Mouse (Mus musculus) hindbrain, embryonic 15.5 days (tissue): ENCODE data around the gene Gm20388. TPM values are rescaled to one million over a fixed set of nuclear protein-coding genes. Genes with fewer than 3 reads are reported as not detected.
"Not testable (repeated sequence)": the region's sequence is repeated elsewhere in the genome, so short reads cannot be mapped to it uniquely, and the experiment has no call there.

Source experiments
- ATAC-seq: fragments of 200-750 bp; cut with Nextera tagmentation; 2 replicates; pipeline ENCODE4 v1.8.0; 2017; ENCODE audit warnings: low read depth, moderate number of reproducible peaks, moderate TSS enrichment; ENCODE audit not compliant: low FRiP score
- H3K27ac ChIP-seq: fragments of 300-500 bp; sonication (generic); replicated peaks from 2 replicates; pipeline ENCODE4 v1.5.1; 2015; ENCODE audit warnings: mild to moderate bottlenecking, inconsistent platforms
- H3K27me3 ChIP-seq: fragments of 300-500 bp; sonication (generic); 2 replicates; pipeline ENCODE4 v1.6.1; 2015; ENCODE audit warnings: control low read depth, inconsistent platforms
- H3K36me3 ChIP-seq: fragments of 300-500 bp; sonication (generic); 2 replicates; pipeline ENCODE4 v1.6.1; 2015; ENCODE audit warnings: control low read depth, inconsistent platforms
- H3K4me1 ChIP-seq: fragments of 300-500 bp; sonication (generic); replicated peaks from 2 replicates; pipeline ENCODE4 v1.6.1; 2015; ENCODE audit warnings: control low read depth, inconsistent platforms
- H3K4me2 ChIP-seq: fragments of 300-500 bp; sonication (generic); 2 replicates; pipeline ENCODE4 v1.6.1; 2015; ENCODE audit warnings: moderate library complexity, mild to moderate bottlenecking, inconsistent platforms
- H3K4me3 ChIP-seq: fragments of 300-500 bp; sonication (generic); 2 replicates; pipeline ENCODE4 v1.5.1; 2015; ENCODE audit warnings: mild to moderate bottlenecking, inconsistent platforms
- H3K9ac ChIP-seq: fragments of 300-500 bp; sonication (generic); 2 replicates; pipeline ENCODE4 v1.6.1; 2015; ENCODE audit warnings: inconsistent platforms
- H3K9me3 ChIP-seq: fragments of 300-500 bp; sonication (generic); 2 replicates; pipeline ENCODE4 v1.6.1; 2016; ENCODE audit warnings: control low read depth, inconsistent platforms
- WGBS: fragments of 180-500 bp; shearing (Covaris S2); methylation state at CpG from one replicate; pipeline ENCODE4 v1.1.7; 2015; 5-methylcytosine and 5-hydroxymethylcytosine counted together
- polyA plus RNA-seq: library from polyadenylated mRNA; unstranded; fragments of >200 nt; fragmentation: Nextera tagmentation; extraction: Ambion mirVana; gene quantifications from 2 replicates; pipeline ENCODE4 v1.2.1, GENCODE M21; 2015

Gm20388 gene
- polyA plus RNA-seq, 1 experiment from 2014 or later, result 5.4 TPM

GRCm38 (mm10) chr8:121134102-121134501, 1223.5 kb downstream of the Gm20388 start:
- no peaks in the 10 kb centered on the region; the same call in 1 of the 2 replicates for H3K4me1 ChIP-seq
- H3K9ac ChIP-seq, result no peak overlapping the region
- peaks cover 38% of the 10 kb centered on the region for H3K27me3 ChIP-seq
- H3K27ac ChIP-seq, result no peak overlapping the region
- H3K9me3 ChIP-seq, result no peaks in the 10 kb centered on the region
- H3K36me3 ChIP-seq, result no peaks in the 10 kb centered on the region
- no peak overlapping the region for H3K4me2 ChIP-seq
- 91% methylated on average over 10 of the region's 10 CpGs for WGBS
- ATAC-seq, result no peak
- no peak overlapping the region for H3K4me3 ChIP-seq

GRCm38 (mm10) chr8:121134512-121134911, 1223.9 kb downstream of the Gm20388 start:
- no peak for ATAC-seq
- no peaks in the 10 kb centered on the region for H3K9me3 ChIP-seq
- H3K4me3 ChIP-seq, result no peak overlapping the region
- H3K4me1 ChIP-seq, result no peaks in the 10 kb centered on the region
- 92% methylated on average over 11 of the region's 11 CpGs for WGBS
- H3K9ac ChIP-seq, result no peak overlapping the region
- no peaks in the 10 kb centered on the region for H3K36me3 ChIP-seq
- H3K4me2 ChIP-seq, result no peak overlapping the region
- no peak overlapping the region for H3K27ac ChIP-seq
- H3K27me3 ChIP-seq, result peaks cover 35% of the 10 kb centered on the region

- Histone ChIP-seq H3K4me3 (no peak overlapping the region), H3K9me3 (no peaks in the 10 kb centered on the region), H3K4me1 (no peaks in the 10 kb centered on the region), H3K4me2 (no peak overlapping the region), H3K27ac (no peak overlapping the region), H3K27me3 (peaks cover 14% of the 10 kb centered on the region; the same call in 1 of the 2 replicates), H3K9ac (no peak overlapping the region), H3K36me3 (no peaks in the 10 kb centered on the region)
- 97% methylated on average over 6 of the region's 6 CpGs for WGBS
- no peak for ATAC-seq
Observed at GRCm38 (mm10) chr8:121136856-121137255, 1226.2 kb downstream of the Gm20388 start.

DNA sequence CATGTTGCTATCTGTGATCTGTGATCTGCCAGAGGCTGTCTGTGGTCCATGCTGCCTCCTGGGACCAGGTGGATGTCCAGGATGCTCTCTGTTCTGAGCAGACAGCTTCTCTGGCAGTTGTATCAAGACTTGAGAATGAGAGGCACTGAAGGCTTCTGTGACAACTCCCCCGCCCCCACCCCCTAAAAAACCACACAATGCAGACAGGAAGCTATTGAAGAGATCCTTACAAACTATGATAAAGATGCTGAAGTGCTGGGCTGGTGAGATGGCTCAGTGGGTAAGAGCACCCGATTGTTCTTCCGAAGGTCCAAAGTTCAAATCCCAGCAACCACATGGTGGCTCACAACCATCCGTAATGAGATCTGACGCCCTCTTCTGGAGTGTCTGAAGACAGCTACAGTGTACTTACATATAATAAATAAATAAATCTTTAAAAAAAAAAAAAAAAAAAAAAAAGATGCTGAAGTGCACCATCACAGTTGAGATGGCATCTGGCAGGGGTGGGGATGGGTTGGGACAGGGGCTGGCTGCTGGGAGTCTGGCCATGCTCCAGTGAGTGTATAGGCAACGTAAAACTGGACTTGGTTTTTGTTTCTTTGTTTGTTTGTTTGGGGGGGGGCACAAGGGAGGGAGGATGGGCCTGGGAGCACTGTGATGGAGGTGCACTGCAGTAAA, 1235.0 kb downstream of the Gm20388 start:
- H3K27me3 ChIP-seq, H3K9me3 ChIP-seq, H3K4me2 ChIP-seq, H3K4me1 ChIP-seq, H3K36me3 ChIP-seq, H3K27ac ChIP-seq, ATAC-seq, H3K4me3 ChIP-seq, H3K9ac ChIP-seq: not testable (repeated sequence)
- WGBS, result 78% methylated on average over 6 of the region's 6 CpGs

DNA sequence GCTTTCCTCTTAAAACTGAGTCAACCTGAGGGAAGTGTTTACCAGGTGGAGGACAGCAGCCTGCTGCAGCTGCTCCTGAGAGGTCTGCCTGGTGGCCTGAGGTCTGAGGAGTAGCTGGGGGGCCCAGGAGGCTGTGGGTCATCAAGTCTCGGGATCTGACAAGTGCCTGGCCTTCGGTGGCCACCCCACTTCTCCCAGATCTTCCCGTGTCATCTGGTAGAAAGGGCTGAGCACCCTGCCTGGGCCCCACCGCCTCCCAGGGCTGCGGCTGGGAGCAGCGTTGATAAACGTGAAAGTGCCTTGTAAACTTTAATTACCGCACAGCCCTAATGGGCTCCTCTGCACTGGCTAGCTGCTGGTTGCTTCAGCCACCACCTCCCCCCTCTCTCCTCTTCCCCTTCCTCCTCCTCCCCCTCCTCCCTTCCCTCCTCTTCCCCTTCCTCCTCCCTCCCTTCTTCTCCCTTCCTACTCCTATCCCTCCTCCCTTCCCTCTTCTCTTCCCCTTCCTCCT, 1238.0 kb downstream of the Gm20388 start:
- Histone ChIP-seq H3K4me2 (no peak overlapping the region), H3K4me3 (no peak overlapping the region), H3K9ac (no peak overlapping the region), H3K4me1 (no peaks in the 10 kb centered on the region), H3K36me3 (no peaks in the 10 kb centered on the region), H3K27ac (no peak overlapping the region), H3K9me3 (no peaks in the 10 kb centered on the region), H3K27me3 (no peaks in the 10 kb centered on the region)
- 48% methylated on average over 8 of the region's 8 CpGs for WGBS
- no peak for ATAC-seq

GRCm38 (mm10) chr8:121152394-121152793, 1241.8 kb downstream of the Gm20388 start:
- Histone ChIP-seq H3K9ac (no peak overlapping the region), H3K4me3 (no peak overlapping the region), H3K36me3 (no peaks in the 10 kb centered on the region), H3K9me3 (no peaks in the 10 kb centered on the region), H3K27ac (no peak overlapping the region), H3K4me1 (no peaks in the 10 kb centered on the region), H3K4me2 (no peak overlapping the region), H3K27me3 (no peaks in the 10 kb centered on the region)
- ATAC-seq, result no peak
- 70% methylated on average over 12 of the region's 12 CpGs for WGBS

DNA sequence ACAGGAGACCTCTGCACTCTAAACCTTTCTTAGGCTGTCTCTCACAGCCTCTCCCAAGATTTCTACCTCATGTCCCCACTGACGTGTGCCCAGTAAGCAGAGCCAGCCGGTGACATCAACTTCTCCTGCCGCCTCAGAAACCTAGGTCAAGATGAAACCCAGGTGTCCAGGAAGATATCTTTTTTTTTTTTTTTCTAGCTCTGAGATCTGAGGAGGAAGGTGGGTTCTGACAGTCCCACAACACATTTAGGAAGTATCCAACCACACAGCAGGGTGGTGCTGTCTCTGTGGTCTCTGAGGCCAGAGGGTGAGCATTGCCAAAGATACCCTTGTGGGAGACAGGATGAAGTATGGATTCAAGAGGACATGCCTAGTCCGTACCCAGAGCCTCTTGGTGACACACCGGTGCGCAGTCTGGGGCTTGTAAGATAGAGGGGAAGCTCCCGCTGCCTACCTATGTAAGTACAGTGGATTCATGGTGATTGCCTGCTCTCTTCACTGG, 1246.4 kb downstream of the Gm20388 start:
- 92% methylated on average over 7 of the region's 7 CpGs for WGBS

DNA sequence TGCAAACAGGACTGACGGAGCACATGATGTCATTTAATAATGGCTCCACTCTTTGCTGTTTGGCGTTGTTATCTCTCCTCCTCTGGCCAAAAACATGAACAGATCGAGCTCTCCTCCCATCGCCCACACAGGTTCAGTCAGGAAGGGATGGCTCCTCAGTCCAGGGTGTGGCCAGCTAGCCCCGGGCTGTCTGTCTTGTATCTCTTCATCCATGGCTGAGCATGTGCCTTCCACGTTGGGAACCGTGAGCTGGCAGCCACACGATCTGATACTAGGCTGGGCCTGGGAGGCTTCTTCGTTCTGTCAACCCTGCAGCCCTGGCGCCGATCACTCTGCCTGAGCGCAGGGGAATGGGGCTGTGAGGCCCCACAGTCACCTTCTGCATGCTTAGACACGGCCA, 1248.2 kb downstream of the Gm20388 start:
- Histone ChIP-seq H3K9ac (no peak overlapping the region), H3K4me3 (no peak overlapping the region), H3K9me3 (no peaks in the 10 kb centered on the region), H3K36me3 (no peaks in the 10 kb centered on the region), H3K27me3 (no peaks in the 10 kb centered on the region), H3K27ac (no peak overlapping the region), H3K4me2 (no peak overlapping the region), H3K4me1 (no peaks in the 10 kb centered on the region)
- 82% methylated on average over 13 of the region's 13 CpGs for WGBS
- no peak for ATAC-seq

More for the DNA sequence above, 1246.4 kb downstream of the Gm20388 start:
- H3K27ac ChIP-seq, result no peak overlapping the region
- no peak overlapping the region for H3K9ac ChIP-seq
- H3K4me2 ChIP-seq, result no peak overlapping the region
- ATAC-seq, result no peak
- no peaks in the 10 kb centered on the region for H3K36me3 ChIP-seq
- H3K9me3 ChIP-seq, result no peaks in the 10 kb centered on the region
- H3K27me3 ChIP-seq, result no peaks in the 10 kb centered on the region
- H3K4me1 ChIP-seq, result no peaks in the 10 kb centered on the region
- H3K4me3 ChIP-seq, result no peak overlapping the region

DNA sequence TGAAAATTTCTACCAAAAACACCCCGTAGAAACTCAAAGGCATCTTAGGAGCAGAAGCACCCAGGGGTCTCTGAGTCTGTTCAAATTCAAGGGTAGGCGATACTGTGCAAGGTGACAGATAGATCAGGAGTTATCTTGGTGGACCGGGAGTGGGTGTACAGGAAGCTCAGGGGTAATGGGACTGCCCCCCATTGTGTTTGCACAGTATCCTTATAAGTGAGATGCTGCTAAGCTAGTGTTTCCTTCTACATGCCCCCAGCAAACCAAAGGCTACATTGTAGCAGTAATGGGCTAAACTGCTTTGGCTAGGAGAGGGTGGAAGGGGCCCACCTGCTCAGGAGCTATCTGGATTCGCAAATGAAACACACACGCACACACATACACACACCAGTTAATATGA, 1250.8 kb downstream of the Gm20388 start:
- no peaks in the 10 kb centered on the region for H3K27me3 ChIP-seq
- no peak overlapping the region for H3K4me3 ChIP-seq
- no peak overlapping the region for H3K27ac ChIP-seq
- no peak for ATAC-seq
- H3K36me3 ChIP-seq, result no peaks in the 10 kb centered on the region
- 93% methylated on average over 5 of the region's 5 CpGs for WGBS
- no peak overlapping the region for H3K4me2 ChIP-seq
- H3K9me3 ChIP-seq, result no peaks in the 10 kb centered on the region
- no peak overlapping the region for H3K9ac ChIP-seq
- 0 out of 2 replicates have a peak, but pooled peaks cover 4% of the 10 kb centered on the region for H3K4me1 ChIP-seq

DNA sequence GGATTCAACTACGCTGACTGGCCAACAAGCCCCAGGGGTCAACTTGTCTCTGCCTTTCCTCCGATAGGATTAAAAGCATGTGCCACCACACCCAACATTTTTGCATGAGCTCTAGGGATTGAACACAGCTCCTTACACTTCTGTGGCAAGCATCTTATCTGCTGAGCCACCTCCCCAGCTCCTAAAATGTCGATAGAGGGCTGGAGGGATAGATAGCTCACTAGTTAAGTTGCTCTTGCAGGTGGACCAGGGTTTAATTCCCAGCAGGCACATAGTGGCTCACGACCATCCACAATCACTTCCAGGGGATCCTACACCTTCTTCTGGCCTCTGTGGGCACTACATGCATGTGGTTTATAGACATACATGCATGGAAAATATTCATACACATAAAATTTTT, 1251.8 kb downstream of the Gm20388 start:
- Histone ChIP-seq H3K9me3 (no peaks in the 10 kb centered on the region), H3K9ac (no peak overlapping the region), H3K4me3 (no peak overlapping the region), H3K4me2 (no peak overlapping the region), H3K36me3 (no peaks in the 10 kb centered on the region), H3K4me1 (0 out of 2 replicates have a peak, but pooled peaks cover 4% of the 10 kb centered on the region), H3K27ac (no peak overlapping the region), H3K27me3 (no peaks in the 10 kb centered on the region)
- ATAC-seq, result no peak
- 77% methylated on average over 4 of the region's 4 CpGs for WGBS

GRCm38 (mm10) chr8:121162906-121163695, 1252.5 kb downstream of the Gm20388 start:
- 79% methylated on average over 11 of the region's 11 CpGs for WGBS
- no peak for ATAC-seq
- H3K27me3 ChIP-seq, result no peaks in the 10 kb centered on the region
- H3K9me3 ChIP-seq, result no peaks in the 10 kb centered on the region
- 0 out of 2 replicates have a peak, but pooled peaks cover 4% of the 10 kb centered on the region for H3K4me1 ChIP-seq
- H3K36me3 ChIP-seq, result no peaks in the 10 kb centered on the region
- H3K4me2 ChIP-seq, result no peak overlapping the region
- H3K27ac ChIP-seq, result no peak overlapping the region
- no peak overlapping the region for H3K9ac ChIP-seq
- H3K4me3 ChIP-seq, result no peak overlapping the region

DNA sequence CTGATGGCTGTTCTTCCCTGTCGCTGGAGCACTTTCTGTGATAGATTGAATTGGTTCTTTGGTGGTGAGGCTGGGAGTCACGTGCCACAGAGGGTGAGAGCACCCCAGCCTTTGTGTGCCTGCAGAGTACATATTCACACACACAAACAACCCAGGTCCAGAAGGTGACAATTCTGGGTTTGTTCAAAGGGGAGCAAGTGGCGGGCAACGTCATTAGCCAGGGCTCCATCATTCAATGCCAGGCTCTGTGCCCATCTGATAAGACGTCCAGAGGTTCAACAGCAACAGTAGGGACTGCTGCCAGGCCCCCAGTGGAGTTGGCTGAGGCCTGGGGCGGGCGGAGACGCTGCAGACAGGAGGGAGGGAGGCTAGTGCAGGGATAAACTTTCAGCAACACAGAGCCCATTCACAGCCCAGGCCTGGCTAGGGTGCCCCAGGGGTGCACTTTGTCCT, 1253.4 kb downstream of the Gm20388 start:
- H3K9ac ChIP-seq, result no peak overlapping the region
- 0 out of 2 replicates have a peak, but pooled peaks cover 4% of the 10 kb centered on the region for H3K4me1 ChIP-seq
- H3K27ac ChIP-seq, result no peak overlapping the region
- no peak overlapping the region for H3K4me2 ChIP-seq
- no peaks in the 10 kb centered on the region for H3K27me3 ChIP-seq
- no peaks in the 10 kb centered on the region for H3K36me3 ChIP-seq
- no peak overlapping the region for H3K4me3 ChIP-seq
- ATAC-seq, result no peak
- WGBS, result 47% methylated on average over 8 of the region's 8 CpGs
- no peaks in the 10 kb centered on the region for H3K9me3 ChIP-seq
